Mouse (Mus musculus) lung, adult 2 months (tissue): ENCODE data around the gene Camk1d.

Experiments
- CTCF ChIP-seq: fragments of 200-500 bp; IDR thresholded peaks from 2 replicates; pipeline ENCODE4 v1.5.1; 2011; ENCODE audit warnings: mild to moderate bottlenecking, low read length, control low read depth; ENCODE audit not compliant: insufficient read depth
- POLR2A ChIP-seq: fragments of 200-500 bp; IDR thresholded peaks from 2 replicates; pipeline ENCODE4 v1.6.1; 2011; ENCODE audit warnings: low read depth, mild to moderate bottlenecking, control low read depth, low read length, borderline replicate concordance; ENCODE audit errors: extremely low read depth

DNA sequence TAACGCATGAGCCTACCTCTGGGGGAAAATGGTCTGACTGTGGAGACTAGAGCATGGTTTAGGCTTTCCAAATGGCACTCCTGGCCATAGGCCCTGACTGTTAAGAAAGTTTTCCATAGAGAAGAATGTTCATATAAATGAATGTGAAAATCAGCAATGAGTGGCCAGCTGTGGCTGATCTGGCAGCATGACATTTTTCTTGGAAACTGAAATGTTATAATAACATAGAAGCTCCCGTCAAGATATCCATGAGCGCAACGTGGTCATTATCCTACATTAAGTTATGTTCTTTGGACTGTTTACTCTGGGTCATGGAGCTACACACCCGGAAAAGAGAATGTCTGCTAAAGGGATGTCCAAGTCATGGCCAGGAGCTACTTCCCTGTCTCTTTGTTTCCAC, 397.6 kb downstream of the Camk1d start:
- no peak for TF ChIP-seq CTCF
- no peak for TF ChIP-seq POLR2A
